Mouse (Mus musculus) cerebellum, adult 18-20 months (tissue): ENCODE results near the gene Ripor2.

Experiments used
- DNase-seq, 2 experiments: peaks; one replicate each; pipeline ENCODE4 v3.0.0; 2021

Ripor2 gene

GRCm38 (mm10) chr13:24619711-24620110, 37.7 kb downstream of the Ripor2 start:
- no peak for DNase-seq

GRCm38 (mm10) chr13:24620439-24620838, 38.5 kb downstream of the Ripor2 start:
- no peak for DNase-seq

DNA sequence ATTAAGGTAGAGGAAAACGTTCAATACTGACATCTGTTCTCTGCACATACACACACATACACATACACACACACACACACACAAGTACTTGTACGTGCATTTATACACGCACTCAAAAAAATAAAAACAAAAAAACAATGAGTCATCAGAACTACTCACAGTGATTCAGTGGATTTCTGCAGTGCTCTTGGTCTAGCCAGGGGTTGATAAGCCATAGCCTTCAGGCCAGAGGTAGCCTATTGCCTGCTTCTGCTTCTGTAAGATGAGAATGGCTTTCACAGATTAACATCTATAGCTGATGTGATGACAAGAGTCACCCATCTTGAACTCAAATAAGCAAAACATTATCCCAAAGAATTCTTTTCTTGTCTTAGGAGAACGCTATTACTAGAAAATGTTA, 41.6 kb downstream of the Ripor2 start:
- DNase-seq = no peak

- no peak for DNase-seq
Measured at GRCm38 (mm10) chr13:24625071-24625470, 43.1 kb downstream of the Ripor2 start.

DNA sequence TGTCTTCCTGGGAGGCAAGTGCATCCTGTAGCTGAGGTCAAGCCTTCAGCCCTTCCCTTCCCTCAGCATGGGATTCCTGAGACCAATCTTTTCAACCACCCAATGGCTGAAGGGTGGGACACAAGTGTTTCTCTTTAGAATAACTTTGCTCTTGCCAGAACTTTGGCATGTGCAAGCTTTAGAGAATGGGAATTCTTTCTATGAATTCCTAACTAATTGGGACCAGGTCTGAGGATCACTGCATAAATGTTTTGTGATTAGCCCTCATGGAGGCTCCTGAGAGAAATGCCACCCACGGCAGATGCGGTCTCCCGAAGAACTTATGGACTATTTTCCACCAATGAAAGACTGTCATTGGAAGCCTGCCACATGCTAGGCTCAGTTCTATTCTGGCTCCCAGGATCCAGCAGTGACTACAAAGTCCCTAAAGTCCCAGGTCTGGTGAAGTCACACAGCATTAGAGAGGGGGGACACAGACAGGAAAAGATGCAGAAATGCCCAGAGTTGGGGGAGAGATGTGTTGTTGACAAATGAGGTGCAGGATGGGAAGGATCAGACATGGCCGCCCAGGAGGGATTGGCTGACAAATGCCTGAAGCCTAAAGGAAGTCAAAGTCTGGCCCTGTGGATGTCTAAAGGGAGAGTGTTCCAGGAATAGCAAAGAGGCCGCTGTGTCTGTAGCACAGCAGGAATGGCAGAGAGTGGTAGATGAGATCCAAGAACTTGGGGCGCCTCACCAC, 44.9 kb downstream of the Ripor2 start:
- DNase-seq = no peak

GRCm38 (mm10) chr13:24628192-24628591, 46.2 kb downstream of the Ripor2 start:
- DNase-seq = no peak

DNA sequence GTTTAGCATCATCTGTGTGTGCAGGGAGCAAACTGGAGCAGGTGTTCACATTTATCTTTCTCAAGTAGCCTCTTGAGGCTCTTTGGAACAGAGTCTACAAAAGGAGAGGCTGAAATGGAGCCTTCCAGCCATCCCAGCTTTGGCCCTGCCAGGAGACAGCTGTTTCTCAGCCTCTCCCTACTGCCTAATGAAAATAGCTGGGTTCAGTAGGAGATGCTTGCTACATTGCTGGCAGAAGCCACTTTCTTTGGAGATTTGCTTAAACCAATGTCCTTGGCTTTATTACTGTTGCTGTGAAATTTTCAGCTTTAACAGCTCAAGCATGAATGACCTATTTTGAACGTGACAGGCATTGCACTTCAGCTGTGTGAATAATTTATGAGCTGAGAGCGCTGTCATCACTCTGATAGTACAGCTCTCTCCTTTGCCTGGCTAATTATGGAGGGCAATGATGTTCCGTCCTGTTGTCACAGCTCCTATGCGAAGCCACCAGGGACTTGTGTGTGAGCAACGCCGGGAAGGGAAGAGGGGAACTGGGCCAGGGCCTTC, 47.2 kb downstream of the Ripor2 start:
- no peak for DNase-seq

- DNase-seq = no peak
Measured at GRCm38 (mm10) chr13:24630364-24630763, 48.4 kb downstream of the Ripor2 start.

- no peak for DNase-seq
Measured at GRCm38 (mm10) chr13:24632988-24633577, 51.1 kb downstream of the Ripor2 start.

DNA sequence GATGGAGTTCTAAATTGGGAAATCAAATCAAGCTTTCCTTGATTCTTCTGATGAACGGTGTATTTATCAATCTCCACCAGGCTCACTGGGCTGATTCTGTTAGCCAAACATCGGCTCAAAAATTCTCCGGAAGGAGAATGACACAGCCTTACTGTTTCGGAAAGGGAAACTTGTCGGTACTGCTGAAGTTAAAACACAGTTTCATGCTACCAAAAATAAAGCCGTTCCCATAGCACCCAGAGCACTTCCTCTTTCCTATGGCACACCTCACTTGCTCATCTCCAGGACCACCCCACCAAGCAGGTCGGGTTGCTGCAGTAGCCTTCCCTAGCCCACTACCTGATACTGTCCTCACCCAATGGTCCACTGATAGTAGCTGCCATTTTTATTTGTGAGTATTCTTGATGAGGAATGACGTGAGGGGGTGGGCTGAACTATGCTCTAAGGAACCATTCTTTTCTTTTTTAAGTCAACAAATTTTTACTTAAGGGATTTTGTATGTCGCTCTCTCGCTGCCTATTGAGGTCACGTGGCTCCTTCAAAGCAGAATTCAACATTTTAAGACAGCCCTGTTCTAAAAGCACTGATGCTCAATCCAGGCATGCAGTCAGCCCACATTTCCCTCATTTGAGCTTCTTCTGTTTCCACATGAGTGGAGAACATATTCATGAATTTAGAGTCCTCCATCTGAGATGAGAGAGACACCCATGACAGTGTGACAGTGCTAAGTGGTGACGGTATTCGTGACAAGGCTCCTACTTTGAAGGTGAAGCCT, 52.5 kb downstream of the Ripor2 start:
- DNase-seq = no peak

DNA sequence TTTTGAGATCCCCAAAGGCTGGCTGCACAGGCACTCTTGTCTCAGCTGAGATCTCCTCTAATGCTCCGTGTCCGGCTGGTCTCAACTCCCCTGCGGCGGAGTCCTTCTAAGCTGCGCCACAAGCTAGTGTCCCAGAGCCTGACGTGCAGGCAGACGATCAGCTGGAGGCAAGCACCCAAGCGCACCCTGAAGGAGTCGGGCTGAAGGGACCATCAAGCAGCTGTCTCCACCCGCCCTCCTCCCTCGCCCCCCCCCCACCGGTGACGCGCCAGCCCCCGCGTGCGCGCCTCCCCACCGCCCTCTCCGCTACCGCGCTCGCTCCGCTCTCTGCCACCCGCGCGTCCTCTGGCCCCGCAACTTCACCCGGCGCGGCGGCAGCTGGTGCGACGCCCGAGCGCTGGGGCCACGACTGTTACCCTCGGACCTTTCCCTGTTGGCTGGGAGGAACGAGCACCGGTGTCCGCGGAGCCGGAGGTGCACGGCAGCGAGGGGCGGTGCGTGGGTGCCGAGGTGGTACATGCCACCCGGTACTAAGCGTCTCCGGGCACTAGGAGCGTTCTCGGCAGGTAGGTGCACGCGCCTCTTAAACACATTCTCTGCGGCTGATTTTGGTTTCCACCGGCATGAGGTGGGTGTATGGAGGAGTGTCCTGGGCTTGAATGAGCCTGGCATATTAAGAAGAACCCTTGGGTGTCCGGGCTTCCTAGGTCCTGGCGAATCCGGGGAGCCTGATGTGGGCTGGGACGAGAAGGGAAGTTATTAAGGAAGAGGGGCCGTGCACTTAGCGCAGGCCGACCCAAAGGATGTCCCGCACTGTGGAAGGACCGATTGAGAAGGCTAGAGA, 56.6 kb downstream of the Ripor2 start:
- peak in 1 of 2 experiments; percentile 15 for DNase-seq

- no peak for DNase-seq
Measured at GRCm38 (mm10) chr13:24639215-24640165, 57.5 kb downstream of the Ripor2 start.

DNA sequence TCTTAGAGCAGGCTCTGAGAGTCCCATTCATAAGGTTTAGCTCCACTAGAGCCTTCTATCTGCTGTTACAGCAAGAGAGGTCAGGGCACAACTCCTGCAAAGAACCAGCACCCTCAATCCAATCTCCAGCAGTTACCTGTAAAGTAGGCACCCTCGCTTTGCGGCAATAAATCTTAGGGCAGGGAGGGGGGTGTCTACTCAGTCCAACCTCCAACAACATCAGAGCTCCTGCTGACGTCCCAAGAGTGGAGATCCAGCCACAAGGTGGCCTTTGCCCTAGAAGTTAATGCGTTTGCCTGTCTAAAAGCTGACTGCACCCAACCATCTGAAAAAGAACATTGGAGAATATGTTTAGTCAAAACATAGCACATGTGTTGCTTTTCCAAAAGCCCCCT, 58.2 kb downstream of the Ripor2 start:
- DNase-seq = no peak

DNA sequence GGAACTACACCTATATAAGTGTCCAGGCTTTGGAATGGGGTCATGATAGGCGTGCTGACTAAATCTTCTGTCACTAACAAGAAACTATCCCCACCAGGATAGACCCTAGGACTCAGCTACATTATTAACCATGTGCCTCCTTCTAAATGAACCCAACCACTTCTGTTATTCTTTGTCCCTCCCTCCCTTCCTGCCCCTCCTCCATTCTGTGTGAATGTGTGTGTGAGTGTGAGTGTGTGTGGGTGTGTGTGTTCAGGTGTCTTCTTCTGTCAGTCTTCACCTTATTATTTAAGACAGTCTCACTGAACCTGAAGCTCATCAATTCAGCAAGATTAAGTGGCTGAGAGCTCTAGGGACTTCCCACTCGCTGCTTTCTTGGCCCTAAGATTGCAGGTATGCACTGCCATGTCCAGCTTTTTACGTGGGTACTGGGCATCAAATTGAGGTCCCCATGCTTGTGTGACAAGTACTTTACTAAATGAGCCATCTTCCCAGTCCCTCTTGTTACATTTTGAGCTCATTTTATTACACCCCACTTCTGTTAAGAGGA, 58.9 kb downstream of the Ripor2 start:
- no peak for DNase-seq

DNA sequence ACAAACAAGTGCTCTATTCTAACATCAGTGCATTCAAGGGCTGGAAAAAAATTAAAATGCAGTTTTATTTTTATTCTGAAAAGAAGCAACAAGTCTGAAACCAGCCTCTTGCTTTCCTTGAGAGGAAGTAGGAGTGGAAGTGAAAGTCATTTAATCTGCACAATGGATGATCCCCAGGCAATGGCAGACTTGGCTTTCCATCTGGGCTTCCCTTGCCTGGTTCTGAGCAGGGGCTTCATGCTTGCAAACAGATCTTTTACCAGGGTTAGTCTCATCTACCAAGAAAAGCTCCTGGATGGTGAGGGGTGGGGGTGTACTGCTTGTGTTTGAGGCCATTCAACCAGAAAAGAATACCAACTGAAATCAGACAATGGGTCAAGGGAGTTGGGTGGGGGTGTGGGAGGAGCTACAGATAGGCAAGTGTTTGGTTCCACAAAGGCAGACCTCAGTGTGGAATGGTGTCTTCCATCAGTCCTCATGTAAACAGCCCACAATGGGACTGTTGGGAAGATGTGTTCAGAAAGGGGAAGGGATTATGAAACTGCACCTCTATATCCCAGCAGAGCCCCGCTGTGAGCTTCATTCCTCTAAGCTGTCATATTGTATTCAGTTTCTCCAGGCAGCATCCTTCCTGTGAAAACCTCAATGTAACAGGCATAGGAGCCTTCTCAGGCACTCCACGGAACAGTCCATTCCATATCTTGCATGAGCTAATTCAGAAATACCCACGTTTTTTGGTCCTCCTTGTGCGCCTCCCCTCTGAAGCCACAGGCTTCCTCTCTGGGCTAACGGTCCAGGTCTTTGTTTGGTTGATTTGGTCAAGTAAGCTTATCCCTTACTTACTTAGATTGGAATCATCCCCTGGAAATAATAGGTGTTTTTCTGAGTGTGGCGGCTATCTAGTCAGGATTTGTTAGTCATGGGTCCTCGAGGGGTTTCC, 59.8 kb downstream of the Ripor2 start:
- no peak for DNase-seq

GRCm38 (mm10) chr13:24645146-24645545, 63.2 kb downstream of the Ripor2 start:
- DNase-seq = no peak

GRCm38 (mm10) chr13:24646324-24646723, 64.3 kb downstream of the Ripor2 start:
- no peak for DNase-seq

DNA sequence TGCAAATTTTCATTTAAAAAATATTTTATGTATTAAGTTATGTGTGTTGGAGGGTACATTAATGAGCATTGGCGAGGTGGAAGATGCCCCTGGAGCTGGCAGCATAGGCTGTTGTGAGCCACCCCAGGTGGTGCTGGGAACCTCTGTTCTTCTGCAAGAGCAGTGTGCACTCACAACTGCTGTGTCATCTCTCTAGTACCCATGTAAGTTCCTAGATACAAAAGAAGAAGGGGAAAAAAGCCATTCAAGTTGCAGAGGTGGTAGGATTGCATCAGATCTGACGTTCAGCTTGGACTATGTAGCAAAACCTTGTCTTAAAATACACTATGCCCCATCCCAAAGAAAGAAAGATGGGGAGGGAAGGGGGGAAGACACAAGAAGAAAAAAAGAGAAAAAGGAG, 65.5 kb downstream of the Ripor2 start:
- no peak for DNase-seq

DNA sequence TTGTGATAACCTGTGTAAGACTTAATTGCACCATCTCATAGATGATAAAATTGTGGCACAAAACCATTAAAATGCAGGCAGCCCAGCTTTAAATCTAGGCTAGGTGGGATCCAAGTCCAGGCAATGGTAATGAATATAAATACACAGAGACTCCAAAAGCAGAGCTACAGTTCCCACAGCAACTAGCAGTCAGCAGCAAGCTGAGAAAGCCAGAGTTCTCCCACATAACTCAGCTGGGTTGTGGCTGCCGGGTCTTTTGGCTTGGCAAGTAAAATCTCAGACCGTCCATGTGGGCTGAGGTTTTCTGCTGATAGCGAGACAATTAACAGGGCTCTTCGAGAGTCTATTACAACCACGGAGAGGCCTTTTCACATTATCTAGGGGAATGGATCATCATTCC, 66.0 kb downstream of the Ripor2 start:
- no peak for DNase-seq

- no peak for DNase-seq
Measured at GRCm38 (mm10) chr13:24648668-24649067, 66.7 kb downstream of the Ripor2 start.
